Mouse (Mus musculus): ENCODE measurements around the gene Ahdc1. TPM values are rescaled to one million over a fixed set of nuclear protein-coding genes. Genes with fewer than 3 reads are reported as not detected.

Gene Ahdc1
- polyA plus RNA-seq, 1 experiment from 2014 or later = 10.7 TPM

DNA sequence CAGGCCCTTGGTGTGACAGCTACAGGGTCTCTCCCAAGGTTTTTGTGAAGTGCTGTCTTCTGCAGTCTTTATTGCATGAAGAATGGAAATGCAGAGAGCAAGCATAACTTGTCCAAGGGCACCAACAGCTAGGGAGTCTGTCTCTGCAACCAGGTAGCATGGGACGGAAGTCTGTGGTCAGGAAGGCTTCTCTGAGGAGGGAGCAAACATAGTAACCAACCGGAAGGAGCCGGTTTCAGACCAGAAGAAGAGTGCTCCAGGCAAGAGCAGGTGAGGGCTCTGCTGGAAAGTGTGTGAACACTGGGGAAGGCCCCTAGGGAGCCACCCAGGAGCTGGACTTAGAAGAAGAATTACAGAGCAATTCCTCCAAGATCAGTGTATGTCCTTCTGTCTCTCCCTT lies 39.0 kb upstream of the Ahdc1 start:
- H3K27me3 ChIP-seq (ENCODE audit: control insufficient read depth, insufficient read depth, low read length) = 0 out of 2 replicates have a peak, but pooled peaks cover 9% of the 10 kb centered on the region
- H3K4me1 ChIP-seq (ENCODE audit: control insufficient read depth, insufficient read depth, low read length) = no peaks in the 10 kb centered on the region; the same call in 1 of the 2 replicates
- no peak overlapping the region for H3K9ac ChIP-seq (replicated peaks; ENCODE audit: low read depth, low read length)
- 69% methylated on average over 3 of the region's 3 CpGs for WGBS
- no peaks in the 10 kb centered on the region for H3K9me3 ChIP-seq (ENCODE audit: control insufficient read depth, low read depth, low read length)
- no peaks in the 10 kb centered on the region for H3K36me3 ChIP-seq (ENCODE audit: control insufficient read depth, insufficient read depth, low read length)
- no peak overlapping the region for H3K4me3 ChIP-seq (ENCODE audit: low read depth, low read length)
- no peak for ATAC-seq (ENCODE audit: insufficient number of reproducible peaks, insufficient read depth, low FRiP score, low read depth)
- no peak overlapping the region for H3K27ac ChIP-seq (ENCODE audit: low read length)
- H3K4me2 ChIP-seq (replicated peaks; ENCODE audit: low read depth, low read length) = no peak overlapping the region

GRCm38 (mm10) chr4:132972556-132972955 lies 38.5 kb upstream of the Ahdc1 start:
- no peak overlapping the region for H3K27ac ChIP-seq (ENCODE audit: low read length)
- H3K27me3 ChIP-seq (ENCODE audit: control insufficient read depth, insufficient read depth, low read length) = 0 out of 2 replicates have a peak, but pooled peaks cover 9% of the 10 kb centered on the region
- no peaks in the 10 kb centered on the region; the same call in 1 of the 2 replicates for H3K4me1 ChIP-seq (ENCODE audit: control insufficient read depth, insufficient read depth, low read length)
- ATAC-seq (ENCODE audit: insufficient number of reproducible peaks, insufficient read depth, low FRiP score, low read depth) = no peak
- H3K9ac ChIP-seq (replicated peaks; ENCODE audit: low read depth, low read length) = no peak overlapping the region
- H3K4me3 ChIP-seq (ENCODE audit: low read depth, low read length) = no peak overlapping the region
- H3K36me3 ChIP-seq (ENCODE audit: control insufficient read depth, insufficient read depth, low read length) = no peaks in the 10 kb centered on the region
- no peaks in the 10 kb centered on the region for H3K9me3 ChIP-seq (ENCODE audit: control insufficient read depth, low read depth, low read length)
- 44% methylated on average over 2 of the region's 2 CpGs for WGBS
- H3K4me2 ChIP-seq (replicated peaks; ENCODE audit: low read depth, low read length) = no peak overlapping the region

DNA sequence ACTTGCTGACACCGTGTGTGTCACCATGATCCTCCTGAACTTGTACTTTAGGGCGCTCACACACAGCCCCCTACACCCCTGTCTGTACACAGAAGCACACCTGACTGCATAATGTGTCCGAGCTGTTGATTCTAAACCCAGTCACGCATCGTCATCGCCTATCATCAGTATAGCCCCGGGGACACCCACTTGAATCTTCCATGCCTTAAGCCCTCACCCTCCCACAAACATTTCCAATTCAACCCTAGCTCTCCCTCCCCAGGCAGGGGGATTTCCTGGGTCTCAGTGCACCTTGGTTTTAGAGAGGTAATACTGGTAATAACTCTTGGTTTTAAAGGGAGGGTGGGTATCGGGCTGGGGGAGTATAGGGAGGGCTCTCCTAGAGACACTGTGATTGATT lies 37.9 kb upstream of the Ahdc1 start:
- H3K27ac ChIP-seq (ENCODE audit: low read length) = no peak overlapping the region
- H3K36me3 ChIP-seq (ENCODE audit: control insufficient read depth, insufficient read depth, low read length) = no peaks in the 10 kb centered on the region
- 0 out of 2 replicates have a peak, but pooled peaks cover 9% of the 10 kb centered on the region for H3K27me3 ChIP-seq (ENCODE audit: control insufficient read depth, insufficient read depth, low read length)
- H3K9me3 ChIP-seq (ENCODE audit: control insufficient read depth, low read depth, low read length) = no peaks in the 10 kb centered on the region
- ATAC-seq (ENCODE audit: insufficient number of reproducible peaks, insufficient read depth, low FRiP score, low read depth) = no peak
- no peaks in the 10 kb centered on the region; the same call in 1 of the 2 replicates for H3K4me1 ChIP-seq (ENCODE audit: control insufficient read depth, insufficient read depth, low read length)
- 49% methylated on average over 8 of the region's 8 CpGs for WGBS
- H3K9ac ChIP-seq (replicated peaks; ENCODE audit: low read depth, low read length) = no peak overlapping the region
- H3K4me3 ChIP-seq (ENCODE audit: low read depth, low read length) = no peak overlapping the region
- no peak overlapping the region for H3K4me2 ChIP-seq (replicated peaks; ENCODE audit: low read depth, low read length)

DNA sequence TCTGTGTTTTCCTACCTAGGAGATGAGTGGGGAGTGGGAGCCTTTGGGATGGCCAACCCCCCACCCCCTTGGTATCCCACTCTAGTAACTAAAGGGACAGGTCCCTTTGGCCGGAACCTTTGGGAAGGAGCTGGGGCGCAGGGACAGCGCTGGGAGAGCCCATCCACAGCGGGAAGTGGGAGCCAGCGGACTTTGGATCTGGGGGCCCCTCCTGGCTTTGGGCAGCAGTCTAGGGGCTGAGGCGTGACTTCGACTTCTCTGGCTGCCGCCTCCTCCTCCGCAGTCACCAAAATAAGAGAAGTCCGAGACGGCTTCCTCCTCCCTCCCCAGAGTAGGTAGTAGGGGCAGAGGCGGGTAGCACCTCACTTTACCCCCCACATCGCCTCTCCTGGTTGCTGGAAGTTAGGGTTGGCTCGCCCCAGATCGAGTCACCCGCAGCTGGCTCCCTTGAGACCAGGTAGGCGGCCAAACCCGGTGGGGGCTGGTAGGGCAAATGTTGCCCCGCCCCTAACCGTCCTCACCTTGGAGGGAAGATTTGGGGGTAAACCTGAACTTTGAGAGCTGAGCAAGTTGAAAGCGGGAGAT lies 37.2 kb upstream of the Ahdc1 start, which contains the start of gene Fgr:
Gene Fgr (plus strand): TSS at position 282 of the 585 bp plus-strand sequence.
- Histone ChIP-seq H3K4me1 (ENCODE audit: control insufficient read depth, insufficient read depth, low read length) (no peaks in the 10 kb centered on the region; the same call in 1 of the 2 replicates), H3K36me3 (ENCODE audit: control insufficient read depth, insufficient read depth, low read length) (no peaks in the 10 kb centered on the region), H3K4me2 (replicated peaks; ENCODE audit: low read depth, low read length) (peak within 1 kb of the TSS; percentile 20; the same call in 1 of the 2 replicates), H3K4me3 (ENCODE audit: low read depth, low read length) (0 out of 2 replicates have a peak within 1 kb of the TSS, but pooled peaks have one; percentile 5), H3K9me3 (ENCODE audit: control insufficient read depth, low read depth, low read length) (no peaks in the 10 kb centered on the region), H3K27ac (ENCODE audit: low read length) (no peak within 1 kb of the TSS), H3K9ac (replicated peaks; ENCODE audit: low read depth, low read length) (no peak within 1 kb of the TSS), H3K27me3 (ENCODE audit: control insufficient read depth, insufficient read depth, low read length) (0 out of 2 replicates have a peak, but pooled peaks cover 9% of the 10 kb centered on the region)
- peak; percentile 42; the same call in 1 of the 2 replicates for ATAC-seq (ENCODE audit: insufficient number of reproducible peaks, insufficient read depth, low FRiP score, low read depth)
- 17% methylated on average over 21 of the region's 21 CpGs for WGBS

DNA sequence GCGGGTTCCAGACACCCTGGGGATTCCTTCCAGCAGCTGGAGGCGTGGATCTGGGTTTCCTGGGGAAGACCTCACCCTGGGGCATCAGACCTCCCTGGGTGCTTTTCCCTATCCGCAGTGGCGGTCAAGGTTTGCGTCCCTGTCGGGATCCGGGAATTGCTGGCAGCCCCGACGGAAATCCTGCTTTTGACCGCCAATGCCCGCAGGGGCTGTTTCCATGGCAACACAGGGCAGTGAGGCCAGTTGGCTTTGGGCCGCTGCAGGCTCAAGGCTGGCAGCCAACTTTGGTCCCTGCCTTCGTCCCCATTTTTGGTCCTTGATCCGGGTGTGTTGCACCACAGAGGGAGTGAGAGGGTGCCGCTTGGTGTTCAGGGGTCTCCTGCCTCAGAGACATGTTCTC lies 36.2 kb upstream of the Ahdc1 start:
- H3K9ac ChIP-seq (replicated peaks; ENCODE audit: low read depth, low read length) = no peak overlapping the region
- ATAC-seq (ENCODE audit: insufficient number of reproducible peaks, insufficient read depth, low FRiP score, low read depth) = no peak
- H3K36me3 ChIP-seq (ENCODE audit: control insufficient read depth, insufficient read depth, low read length) = no peaks in the 10 kb centered on the region
- WGBS = 11% methylated on average over 15 of the region's 15 CpGs
- H3K4me3 ChIP-seq (ENCODE audit: low read depth, low read length) = 0 out of 2 replicates have a peak overlapping the region, but pooled peaks have one; percentile 5
- 0 out of 2 replicates have a peak, but pooled peaks cover 9% of the 10 kb centered on the region for H3K27me3 ChIP-seq (ENCODE audit: control insufficient read depth, insufficient read depth, low read length)
- H3K4me1 ChIP-seq (ENCODE audit: control insufficient read depth, insufficient read depth, low read length) = no peaks in the 10 kb centered on the region; the same call in 1 of the 2 replicates
- H3K4me2 ChIP-seq (replicated peaks; ENCODE audit: low read depth, low read length) = 0 out of 2 replicates have a peak overlapping the region, but pooled peaks have one; percentile 20
- no peaks in the 10 kb centered on the region for H3K9me3 ChIP-seq (ENCODE audit: control insufficient read depth, low read depth, low read length)
- no peak overlapping the region for H3K27ac ChIP-seq (ENCODE audit: low read length)

DNA sequence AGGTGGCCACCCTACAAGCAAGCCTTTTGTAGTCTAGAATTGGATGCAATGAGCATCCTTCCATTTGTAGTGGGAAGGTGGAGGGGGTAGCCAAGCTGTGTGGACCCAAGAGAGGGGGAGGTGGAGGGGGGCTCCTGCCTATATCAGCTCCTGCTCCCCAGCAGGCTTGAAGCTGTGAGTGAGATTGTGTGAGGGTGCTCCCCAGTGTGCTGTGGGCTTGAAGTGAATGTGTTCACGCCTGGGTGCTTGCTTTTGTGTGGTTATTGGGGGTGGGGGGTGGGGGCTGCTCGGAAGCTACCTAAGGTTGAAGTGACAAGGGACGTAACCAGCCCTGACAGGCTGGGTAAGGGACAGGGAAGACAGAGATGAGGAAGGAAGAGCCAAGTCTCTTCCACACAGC lies 35.3 kb upstream of the Ahdc1 start:
- ATAC-seq (ENCODE audit: insufficient number of reproducible peaks, insufficient read depth, low FRiP score, low read depth) = no peak
- Histone ChIP-seq H3K36me3 (ENCODE audit: control insufficient read depth, insufficient read depth, low read length) (no peaks in the 10 kb centered on the region), H3K9me3 (ENCODE audit: control insufficient read depth, low read depth, low read length) (no peaks in the 10 kb centered on the region), H3K4me1 (ENCODE audit: control insufficient read depth, insufficient read depth, low read length) (no peaks in the 10 kb centered on the region; the same call in 1 of the 2 replicates), H3K4me2 (replicated peaks; ENCODE audit: low read depth, low read length) (no peak overlapping the region), H3K27me3 (ENCODE audit: control insufficient read depth, insufficient read depth, low read length) (0 out of 2 replicates have a peak, but pooled peaks cover 9% of the 10 kb centered on the region), H3K27ac (ENCODE audit: low read length) (no peak overlapping the region), H3K4me3 (ENCODE audit: low read depth, low read length) (no peak overlapping the region), H3K9ac (replicated peaks; ENCODE audit: low read depth, low read length) (no peak overlapping the region)
- WGBS = 65% methylated on average over 3 of the region's 3 CpGs

GRCm38 (mm10) chr4:132976729-132977128 lies 34.3 kb upstream of the Ahdc1 start:
- H3K9me3 ChIP-seq (ENCODE audit: control insufficient read depth, low read depth, low read length) = no peaks in the 10 kb centered on the region
- no peak overlapping the region for H3K9ac ChIP-seq (replicated peaks; ENCODE audit: low read depth, low read length)
- H3K4me2 ChIP-seq (replicated peaks; ENCODE audit: low read depth, low read length) = no peak overlapping the region
- H3K4me1 ChIP-seq (ENCODE audit: control insufficient read depth, insufficient read depth, low read length) = no peaks in the 10 kb centered on the region; the same call in 1 of the 2 replicates
- H3K36me3 ChIP-seq (ENCODE audit: control insufficient read depth, insufficient read depth, low read length) = no peaks in the 10 kb centered on the region
- H3K27me3 ChIP-seq (ENCODE audit: control insufficient read depth, insufficient read depth, low read length) = 0 out of 2 replicates have a peak, but pooled peaks cover 9% of the 10 kb centered on the region
- no peak overlapping the region for H3K4me3 ChIP-seq (ENCODE audit: low read depth, low read length)
- 72% methylated on average over 6 of the region's 6 CpGs for WGBS
- ATAC-seq (ENCODE audit: insufficient number of reproducible peaks, insufficient read depth, low FRiP score, low read depth) = no peak
- H3K27ac ChIP-seq (ENCODE audit: low read length) = no peak overlapping the region

DNA sequence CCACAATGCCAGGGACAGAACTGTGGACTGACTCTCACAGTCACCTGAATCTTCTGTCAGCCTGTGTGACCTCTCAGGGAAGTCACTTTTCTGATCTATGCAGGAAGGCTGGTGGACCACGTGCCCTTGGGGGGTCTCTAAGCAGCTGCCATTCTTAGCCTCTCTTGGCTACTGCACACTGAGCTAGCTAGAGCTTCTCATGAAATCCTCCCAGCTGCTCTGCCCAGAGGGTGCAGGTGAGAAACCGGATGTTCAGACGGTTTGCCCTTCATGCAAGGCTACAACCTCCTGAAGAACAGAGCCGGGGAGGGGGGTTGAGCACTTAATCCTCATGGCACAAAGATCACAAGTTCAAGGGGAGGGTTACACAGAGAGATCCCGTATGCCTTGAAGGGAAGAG lies 33.5 kb upstream of the Ahdc1 start:
- Histone ChIP-seq H3K27ac (ENCODE audit: low read length) (no peak overlapping the region), H3K9ac (replicated peaks; ENCODE audit: low read depth, low read length) (no peak overlapping the region), H3K27me3 (ENCODE audit: control insufficient read depth, insufficient read depth, low read length) (0 out of 2 replicates have a peak, but pooled peaks cover 9% of the 10 kb centered on the region), H3K36me3 (ENCODE audit: control insufficient read depth, insufficient read depth, low read length) (no peaks in the 10 kb centered on the region), H3K4me1 (ENCODE audit: control insufficient read depth, insufficient read depth, low read length) (no peaks in the 10 kb centered on the region; the same call in 1 of the 2 replicates), H3K9me3 (ENCODE audit: control insufficient read depth, low read depth, low read length) (no peaks in the 10 kb centered on the region), H3K4me2 (replicated peaks; ENCODE audit: low read depth, low read length) (no peak overlapping the region), H3K4me3 (ENCODE audit: low read depth, low read length) (no peak overlapping the region)
- ATAC-seq (ENCODE audit: insufficient number of reproducible peaks, insufficient read depth, low FRiP score, low read depth) = no peak
- WGBS = 29% methylated on average over 5 of the region's 5 CpGs

Measured in stomach, embryonic 14.5 days (tissue).